Mouse (Mus musculus): ENCODE results near the gene Taok2. TPM values are rescaled to one million over a fixed set of nuclear protein-coding genes. Genes with fewer than 3 reads are reported as not detected.

Gene Taok2
- polyA plus RNA-seq, 1 experiment from 2014 or later, result 42.5 TPM

DNA sequence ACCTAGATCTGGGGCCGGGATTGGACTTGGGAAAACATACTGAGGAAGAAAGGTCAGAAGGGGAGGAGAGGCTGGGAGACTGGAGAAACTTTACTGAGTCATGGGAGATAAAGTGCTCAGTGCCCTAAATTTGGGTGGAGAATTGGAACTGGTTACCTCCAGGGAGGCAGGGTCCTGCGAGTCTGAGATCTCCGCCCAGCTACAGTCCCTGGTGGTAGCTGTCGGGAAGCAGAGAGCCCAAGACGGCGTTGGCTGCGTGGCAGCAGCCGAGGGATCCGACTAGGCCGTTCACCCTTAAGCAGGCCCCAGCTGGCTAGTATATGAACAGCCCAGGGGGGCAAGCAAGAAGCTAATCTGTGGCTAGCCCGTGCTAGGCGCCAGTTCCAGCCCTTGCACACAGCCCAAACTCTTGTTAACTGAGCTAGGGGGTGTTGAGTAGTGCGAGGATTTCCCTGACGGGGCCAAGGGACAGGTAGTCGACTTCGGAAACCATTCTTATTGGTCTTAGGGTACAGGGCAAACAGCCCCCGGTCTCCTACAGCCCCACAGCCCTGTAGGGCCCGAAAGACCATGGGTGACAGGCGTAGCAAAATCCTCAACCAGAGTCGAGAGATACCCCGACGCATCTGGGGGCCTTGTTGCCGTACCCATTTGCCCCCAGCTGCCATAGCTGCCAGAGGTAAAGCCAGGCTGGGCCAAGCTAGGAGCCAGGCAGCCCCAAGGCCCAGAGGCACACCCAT lies 14.6 kb downstream of the Taok2 start:
- no peaks in the 10 kb centered on the region for H3K9me3 ChIP-seq (replicated peaks)
- H3K27ac ChIP-seq (ENCODE audit: poor library complexity, severe bottlenecking), result no peak overlapping the region
- H3K36me3 ChIP-seq, result peaks cover 99% of the 10 kb centered on the region
- ATAC-seq (ENCODE audit: insufficient number of reproducible peaks, low FRiP score), result no peak
- H3K27me3 ChIP-seq (replicated peaks), result no peaks in the 10 kb centered on the region
- no peaks in the 10 kb centered on the region for H3K4me1 ChIP-seq (replicated peaks)
- H3K9ac ChIP-seq, result no peak overlapping the region
- 90% methylated on average over 23 of the region's 23 CpGs for WGBS
- H3K4me3 ChIP-seq, result no peak overlapping the region
- H3K4me2 ChIP-seq, result no peak overlapping the region

DNA sequence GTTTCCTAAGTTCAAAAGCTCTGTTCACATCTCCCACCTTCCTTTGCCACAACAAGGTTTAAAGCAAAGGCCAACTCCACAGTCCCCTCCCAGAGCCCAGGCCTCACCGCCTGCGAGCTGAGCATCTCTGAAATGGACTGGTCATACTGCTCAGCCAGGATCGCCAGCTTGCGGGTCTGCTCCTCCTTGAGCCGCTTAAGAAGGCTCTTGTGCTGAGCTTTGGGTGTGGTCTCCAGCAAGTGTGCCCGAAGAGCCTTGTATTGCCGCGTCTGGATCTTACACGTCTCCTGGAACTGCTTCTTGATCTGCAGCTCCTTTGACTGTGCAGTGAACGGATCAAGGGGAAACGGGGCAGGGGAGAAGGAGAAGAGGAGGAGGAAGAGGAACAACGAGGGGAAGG lies 16.5 kb downstream of the Taok2 start:
- WGBS, result 89% methylated on average over 12 of the region's 12 CpGs
- Histone ChIP-seq H3K9ac (no peak overlapping the region), H3K4me1 (replicated peaks) (peaks cover 14% of the 10 kb centered on the region), H3K27ac (ENCODE audit: poor library complexity, severe bottlenecking) (no peak overlapping the region), H3K9me3 (replicated peaks) (no peaks in the 10 kb centered on the region), H3K36me3 (peaks cover 96% of the 10 kb centered on the region), H3K4me3 (no peak overlapping the region), H3K4me2 (no peak overlapping the region), H3K27me3 (replicated peaks) (no peaks in the 10 kb centered on the region)
- no peak for ATAC-seq (ENCODE audit: insufficient number of reproducible peaks, low FRiP score)

DNA sequence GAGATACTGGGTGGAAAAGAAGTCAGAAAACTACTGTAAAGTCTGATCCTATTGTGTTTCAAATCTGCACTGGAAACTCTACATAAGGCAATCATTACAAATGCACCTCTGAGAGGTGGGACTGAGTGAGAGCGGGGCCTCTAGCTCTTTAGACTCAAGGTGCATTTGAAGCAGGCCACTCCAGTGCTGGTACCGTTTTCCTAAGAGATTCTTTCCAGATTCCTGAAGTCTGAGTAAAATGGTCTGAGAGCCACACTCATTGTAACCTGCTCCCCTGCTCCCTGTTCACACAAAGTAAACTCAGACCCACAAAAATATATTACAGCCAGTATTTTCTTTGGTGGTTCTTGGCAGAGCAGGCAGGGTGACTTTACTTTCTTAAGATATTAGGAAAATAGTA lies 17.0 kb downstream of the Taok2 start:
- peaks cover 19% of the 10 kb centered on the region for H3K4me1 ChIP-seq (replicated peaks)
- H3K27ac ChIP-seq (ENCODE audit: poor library complexity, severe bottlenecking), result no peak overlapping the region
- 84% methylated on average over 2 of the region's 2 CpGs for WGBS
- H3K27me3 ChIP-seq (replicated peaks), result no peaks in the 10 kb centered on the region
- H3K9me3 ChIP-seq (replicated peaks), result no peaks in the 10 kb centered on the region
- no peak overlapping the region for H3K4me3 ChIP-seq
- H3K9ac ChIP-seq, result no peak overlapping the region
- peaks cover 91% of the 10 kb centered on the region for H3K36me3 ChIP-seq
- no peak for ATAC-seq (ENCODE audit: insufficient number of reproducible peaks, low FRiP score)
- no peak overlapping the region for H3K4me2 ChIP-seq

DNA sequence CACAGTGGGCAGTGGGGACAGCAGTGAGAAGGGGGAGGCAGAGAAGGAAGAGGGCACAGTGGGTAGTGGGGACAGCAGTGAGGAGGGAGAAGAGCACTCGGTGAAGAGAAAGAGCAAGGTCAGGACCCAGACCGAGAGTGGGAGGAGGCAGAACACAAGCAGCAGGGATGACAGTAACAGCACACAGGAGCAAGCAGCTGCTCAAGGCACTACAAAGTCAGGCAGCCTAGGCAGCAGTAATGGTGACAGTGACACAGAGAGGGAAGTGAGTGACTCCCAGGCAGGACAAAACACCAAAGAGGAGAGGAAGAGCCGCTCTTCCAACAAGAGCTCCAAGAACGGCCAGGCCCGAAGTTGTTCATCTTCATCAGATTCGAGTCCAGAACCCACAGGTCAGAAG lies 20.7 kb downstream of the Taok2 start:
- Histone ChIP-seq H3K4me2 (peak overlapping the region; percentile 93), H3K4me1 (replicated peaks) (peaks cover 26% of the 10 kb centered on the region), H3K36me3 (peaks cover 67% of the 10 kb centered on the region), H3K9ac (peak overlapping the region; percentile 79), H3K4me3 (peak overlapping the region; percentile 66; the same call in 1 of the 2 replicates), H3K27me3 (replicated peaks) (no peaks in the 10 kb centered on the region), H3K9me3 (replicated peaks) (no peaks in the 10 kb centered on the region), H3K27ac (ENCODE audit: poor library complexity, severe bottlenecking) (no peak overlapping the region)
- WGBS, result 68% methylated on average over 6 of the region's 6 CpGs
- ATAC-seq (ENCODE audit: insufficient number of reproducible peaks, low FRiP score), result no peak

DNA sequence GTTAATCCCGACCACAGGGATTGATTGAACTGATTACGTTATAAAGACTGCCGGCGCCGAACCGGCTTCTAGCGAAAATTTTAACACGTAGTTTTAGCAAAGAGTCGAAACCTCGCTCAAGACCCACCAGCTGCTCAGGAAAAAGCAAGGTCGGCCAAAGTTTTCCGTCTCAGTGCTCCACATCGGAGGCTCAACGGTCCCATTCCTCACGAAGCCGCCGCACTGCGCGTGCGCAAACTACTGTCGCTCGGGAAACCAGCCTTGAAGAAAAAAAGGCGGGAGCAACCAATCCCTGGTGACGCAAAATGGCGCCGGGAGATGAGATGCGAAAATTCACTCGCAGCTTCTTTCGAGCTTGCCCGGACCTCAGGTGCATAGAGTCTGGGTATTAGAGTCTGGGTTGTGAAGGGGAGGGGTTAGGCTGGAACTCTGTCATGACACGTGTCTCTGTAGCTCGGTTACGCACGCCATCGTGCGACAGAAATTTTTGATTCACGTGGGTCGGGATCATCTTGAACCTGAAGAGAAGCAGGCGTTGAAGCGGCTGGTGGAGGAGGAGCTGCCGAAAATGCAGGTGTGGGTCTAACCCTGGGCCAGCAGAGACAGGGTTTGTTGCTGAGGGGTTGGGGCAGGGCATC lies 22.2 kb downstream of the Taok2 start, which contains the start of gene Ino80e:
Ino80e (minus strand) TSS at position 231 of the 638 bp plus-strand sequence.
- peak; percentile 76 for ATAC-seq (ENCODE audit: insufficient number of reproducible peaks, low FRiP score)
- under 1% methylated on average over 41 of the region's 41 CpGs for WGBS
- H3K9me3 ChIP-seq (replicated peaks), result no peaks in the 10 kb centered on the region
- H3K4me2 ChIP-seq, result peak within 1 kb of the TSS; percentile 93
- peaks cover 26% of the 10 kb centered on the region for H3K4me1 ChIP-seq (replicated peaks)
- H3K4me3 ChIP-seq, result peak within 1 kb of the TSS; percentile 66
- H3K27ac ChIP-seq (ENCODE audit: poor library complexity, severe bottlenecking), result peak within 1 kb of the TSS; percentile 59
- peak within 1 kb of the TSS; percentile 79 for H3K9ac ChIP-seq
- H3K36me3 ChIP-seq, result peaks cover 67% of the 10 kb centered on the region
- H3K27me3 ChIP-seq (replicated peaks), result no peaks in the 10 kb centered on the region

DNA sequence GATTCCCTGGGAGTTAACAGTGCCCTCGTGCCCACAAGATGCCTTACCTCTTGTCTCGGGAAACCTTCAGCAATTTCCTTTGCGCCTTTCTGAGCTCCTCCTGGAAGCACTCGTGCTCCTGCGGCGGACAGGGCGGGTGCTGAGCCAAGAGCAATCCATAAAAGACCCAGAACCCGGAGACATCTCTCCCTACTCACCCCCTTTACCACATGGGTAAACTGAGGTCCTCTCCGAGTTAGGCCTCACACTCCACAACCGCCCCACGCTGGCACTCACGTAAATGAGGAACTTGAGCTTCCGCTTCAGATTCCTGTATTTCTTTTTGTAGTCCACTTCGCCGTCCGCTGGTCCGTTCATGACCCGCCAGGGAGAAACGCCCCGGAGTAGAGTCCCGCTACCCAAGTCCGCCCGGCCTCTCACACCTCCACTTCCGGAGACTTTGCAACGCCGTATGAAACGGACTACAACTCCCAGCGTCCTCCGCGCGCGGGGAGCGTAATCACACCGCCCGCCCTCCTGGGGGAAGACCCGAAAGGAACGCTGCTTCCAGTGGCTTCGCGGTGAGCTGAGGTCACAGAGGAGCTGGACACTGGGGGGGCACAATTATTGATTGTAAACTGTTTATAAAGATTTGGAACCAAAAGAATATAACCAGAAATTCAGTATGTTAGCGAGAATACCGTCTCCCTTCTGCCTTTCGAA lies 22.9 kb downstream of the Taok2 start, which contains the start of gene Hirip3:
Hirip3 (plus strand) TSS at position 544 of the 702 bp plus-strand sequence.
- peaks cover 67% of the 10 kb centered on the region for H3K36me3 ChIP-seq
- H3K27ac ChIP-seq (ENCODE audit: poor library complexity, severe bottlenecking), result peak within 1 kb of the TSS; percentile 59
- H3K9ac ChIP-seq, result peak within 1 kb of the TSS; percentile 79
- WGBS, result 2% methylated on average over 42 of the region's 42 CpGs
- H3K4me3 ChIP-seq, result peak within 1 kb of the TSS; percentile 66
- no peaks in the 10 kb centered on the region for H3K27me3 ChIP-seq (replicated peaks)
- H3K9me3 ChIP-seq (replicated peaks), result no peaks in the 10 kb centered on the region
- ATAC-seq (ENCODE audit: insufficient number of reproducible peaks, low FRiP score), result peak; percentile 91
- H3K4me2 ChIP-seq, result peak within 1 kb of the TSS; percentile 93
- peaks cover 26% of the 10 kb centered on the region for H3K4me1 ChIP-seq (replicated peaks)

DNA sequence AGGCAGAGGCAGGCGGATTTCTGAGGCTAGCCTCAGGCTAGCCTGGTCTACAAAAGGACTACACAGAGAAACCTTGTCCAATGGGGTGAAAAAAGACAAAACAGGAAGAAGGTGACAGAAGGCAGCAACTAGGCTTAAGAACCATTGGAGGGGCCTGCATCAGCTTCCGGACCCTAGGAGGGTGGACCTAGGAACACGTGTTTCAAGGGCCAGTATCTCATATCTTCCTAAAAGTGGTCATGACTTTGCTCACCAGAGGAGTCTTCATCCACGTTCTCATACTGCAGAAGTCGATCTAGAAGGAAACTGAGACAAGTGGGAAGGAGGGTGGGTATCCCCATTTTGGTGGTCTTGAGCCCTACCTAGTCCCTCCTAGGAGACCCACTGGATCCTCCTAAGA lies 23.5 kb downstream of the Taok2 start:
- 50% methylated on average over 5 of the region's 5 CpGs for WGBS
- H3K27me3 ChIP-seq (replicated peaks), result no peaks in the 10 kb centered on the region
- H3K4me1 ChIP-seq (replicated peaks), result peaks cover 26% of the 10 kb centered on the region
- peak overlapping the region; percentile 93 for H3K4me2 ChIP-seq
- no peaks in the 10 kb centered on the region for H3K9me3 ChIP-seq (replicated peaks)
- H3K9ac ChIP-seq, result peak overlapping the region; percentile 78
- H3K27ac ChIP-seq (ENCODE audit: poor library complexity, severe bottlenecking), result no peak overlapping the region; the same call in 1 of the 2 replicates
- H3K36me3 ChIP-seq, result peaks cover 67% of the 10 kb centered on the region
- H3K4me3 ChIP-seq, result peak overlapping the region; percentile 66
- no peak for ATAC-seq (ENCODE audit: insufficient number of reproducible peaks, low FRiP score)

DNA sequence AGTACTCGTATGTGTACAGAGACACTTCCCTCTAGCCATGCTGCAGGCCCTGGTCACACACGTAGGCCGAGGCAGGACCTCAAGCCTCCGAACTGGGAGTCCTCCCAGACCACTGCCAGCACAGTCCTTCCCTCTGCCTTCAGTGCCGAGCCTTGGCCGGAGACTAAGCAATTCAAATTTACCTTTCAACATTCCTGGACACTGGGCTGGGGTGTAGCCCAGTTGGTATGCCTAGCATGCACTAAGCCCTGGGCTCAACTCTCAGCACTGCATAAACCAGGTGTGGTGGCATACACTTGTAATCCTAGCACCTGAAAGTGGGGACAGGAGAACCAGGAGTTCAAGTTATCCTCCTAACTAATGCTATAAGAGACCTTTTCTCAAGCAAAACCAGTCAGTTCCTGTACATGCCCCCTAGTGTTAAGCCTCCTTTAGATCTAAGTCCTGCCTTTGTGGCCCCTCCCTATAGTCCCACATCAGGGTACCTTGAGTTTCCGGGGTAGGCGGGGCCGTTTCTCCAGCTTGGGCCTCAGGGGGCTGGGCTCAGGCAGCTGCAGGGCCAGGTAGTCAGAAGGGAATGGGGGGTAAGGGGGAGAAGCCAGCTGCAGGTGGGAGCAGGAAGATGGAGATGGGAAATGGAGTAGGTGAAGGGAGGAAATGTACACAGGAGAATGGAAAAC lies 27.6 kb downstream of the Taok2 start:
- Histone ChIP-seq H3K9ac (no peak overlapping the region), H3K4me1 (replicated peaks) (peaks cover 6% of the 10 kb centered on the region), H3K4me3 (no peak overlapping the region), H3K9me3 (replicated peaks) (no peaks in the 10 kb centered on the region), H3K4me2 (no peak overlapping the region), H3K27ac (ENCODE audit: poor library complexity, severe bottlenecking) (no peak overlapping the region), H3K27me3 (replicated peaks) (no peaks in the 10 kb centered on the region), H3K36me3 (peaks cover 83% of the 10 kb centered on the region)
- 77% methylated on average over 9 of the region's 9 CpGs for WGBS
- no peak for ATAC-seq (ENCODE audit: insufficient number of reproducible peaks, low FRiP score)

DNA sequence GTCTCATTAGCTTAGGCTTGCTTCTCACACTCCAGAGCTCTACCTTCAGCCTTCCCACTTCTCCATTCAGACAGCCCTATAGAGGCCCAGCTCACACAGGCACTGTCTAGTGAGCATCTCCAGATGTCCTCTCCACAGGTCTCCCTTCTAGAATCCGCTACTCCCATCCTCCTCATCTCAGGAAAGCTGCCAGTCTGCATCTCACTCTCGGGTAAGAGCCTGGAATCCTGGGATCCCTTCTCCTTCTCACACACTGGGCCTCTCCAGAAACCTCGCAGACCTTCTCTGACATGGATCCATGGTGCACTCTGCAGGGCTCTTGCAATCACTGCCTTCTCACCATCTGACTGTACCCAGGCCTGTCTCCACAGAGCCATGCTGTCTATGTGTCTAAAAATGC lies 28.9 kb downstream of the Taok2 start:
- no peaks in the 10 kb centered on the region for H3K9me3 ChIP-seq (replicated peaks)
- H3K4me2 ChIP-seq, result no peak overlapping the region
- H3K4me1 ChIP-seq (replicated peaks), result no peaks in the 10 kb centered on the region
- no peak overlapping the region for H3K27ac ChIP-seq (ENCODE audit: poor library complexity, severe bottlenecking)
- no peak overlapping the region for H3K9ac ChIP-seq
- ATAC-seq (ENCODE audit: insufficient number of reproducible peaks, low FRiP score), result no peak
- peaks cover 87% of the 10 kb centered on the region for H3K36me3 ChIP-seq
- WGBS, result 81% methylated on average over 3 of the region's 3 CpGs
- H3K27me3 ChIP-seq (replicated peaks), result peaks cover 7% of the 10 kb centered on the region
- H3K4me3 ChIP-seq, result no peak overlapping the region

DNA sequence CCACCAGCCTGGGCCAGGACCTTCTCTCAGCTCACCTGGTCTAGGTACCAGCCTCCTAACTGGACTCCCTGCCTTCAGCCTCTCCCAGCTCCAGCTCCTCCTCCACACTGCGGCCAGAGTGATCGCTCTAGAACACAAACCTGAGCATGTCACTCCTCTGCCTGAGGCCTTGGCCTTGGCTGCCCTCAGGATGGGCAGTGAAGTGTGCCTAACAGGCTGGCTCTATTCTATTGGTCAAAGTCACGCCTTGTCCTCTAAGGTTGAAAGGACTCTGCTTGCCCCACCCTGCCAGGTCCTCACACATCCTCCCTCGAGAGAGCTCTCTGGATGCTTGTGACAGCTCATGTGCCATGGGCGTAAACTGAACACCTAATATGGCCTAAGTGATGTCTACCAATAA lies 31.0 kb downstream of the Taok2 start:
- H3K4me3 ChIP-seq, result no peak overlapping the region
- no peak overlapping the region for H3K27ac ChIP-seq (ENCODE audit: poor library complexity, severe bottlenecking)
- no peaks in the 10 kb centered on the region for H3K9me3 ChIP-seq (replicated peaks)
- ATAC-seq (ENCODE audit: insufficient number of reproducible peaks, low FRiP score), result no peak
- H3K9ac ChIP-seq, result no peak overlapping the region
- peaks cover 69% of the 10 kb centered on the region for H3K36me3 ChIP-seq
- no peak overlapping the region for H3K4me2 ChIP-seq
- peaks cover 29% of the 10 kb centered on the region for H3K27me3 ChIP-seq (replicated peaks)
- H3K4me1 ChIP-seq (replicated peaks), result peaks cover 9% of the 10 kb centered on the region
- 83% methylated on average over 5 of the region's 5 CpGs for WGBS

DNA sequence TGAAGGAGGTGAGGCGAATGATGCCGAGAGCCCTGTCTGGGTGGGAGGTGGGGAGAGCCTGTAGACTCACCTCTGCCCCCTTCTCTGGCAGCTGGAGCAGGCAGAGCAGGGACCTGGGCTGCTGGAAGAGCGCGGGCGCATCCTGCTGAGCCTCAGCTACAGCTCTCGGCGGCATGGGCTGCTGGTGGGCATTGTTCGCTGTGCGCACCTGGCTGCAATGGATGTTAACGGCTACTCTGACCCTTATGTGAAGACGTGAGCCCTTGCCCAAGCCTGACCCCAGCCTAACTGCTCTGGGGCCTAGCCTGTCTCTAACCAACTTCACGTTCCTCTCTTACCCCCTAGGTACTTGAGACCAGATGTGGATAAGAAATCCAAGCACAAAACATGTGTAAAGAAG lies 33.3 kb downstream of the Taok2 start:
- 44% methylated on average over 12 of the region's 12 CpGs for WGBS
- H3K9me3 ChIP-seq (replicated peaks), result no peaks in the 10 kb centered on the region
- no peak overlapping the region for H3K4me3 ChIP-seq
- H3K27ac ChIP-seq (ENCODE audit: poor library complexity, severe bottlenecking), result no peak overlapping the region
- H3K4me1 ChIP-seq (replicated peaks), result peaks cover 22% of the 10 kb centered on the region
- H3K36me3 ChIP-seq, result peaks cover 47% of the 10 kb centered on the region
- peaks cover 51% of the 10 kb centered on the region for H3K27me3 ChIP-seq (replicated peaks)
- no peak for ATAC-seq (ENCODE audit: insufficient number of reproducible peaks, low FRiP score)
- H3K4me2 ChIP-seq, result no peak overlapping the region
- no peak overlapping the region for H3K9ac ChIP-seq
